Mouse (Mus musculus): ENCODE results near the gene Tbxas1.

GRCm38 (mm10) chr6:38846330-38847195, 28.6 kb upstream of the Tbxas1 start:
- TF ChIP-seq CTCF (IDR thresholded peaks at IDR 0.05) (no peak), EP300 (IDR thresholded peaks at IDR 0.05) (peak; percentile 73)

Measured in lung, postnatal 0 days (tissue).